6 mouse cellular contexts compared by ENCODE assay signal in the genomic region with DNA sequence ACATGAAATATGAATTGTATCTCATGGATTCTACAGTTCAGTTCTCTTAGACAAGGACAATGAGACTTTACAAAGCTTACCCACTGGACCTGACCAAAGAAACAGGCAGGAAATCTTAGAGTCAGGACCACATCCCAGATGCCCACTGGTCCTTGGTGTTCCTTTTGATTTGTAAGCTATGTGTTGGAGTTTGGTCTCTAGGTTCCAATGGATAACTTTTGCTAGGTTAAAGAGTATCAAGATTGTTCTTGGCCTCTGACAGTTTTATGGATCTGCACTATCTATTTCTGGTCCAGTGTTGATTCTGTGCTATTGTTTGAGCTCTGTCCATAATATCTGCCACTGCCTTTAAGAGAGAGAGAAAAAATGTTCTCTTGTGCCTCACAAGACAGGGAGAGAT.
"Had no signal": no experiment of that assay in that cellular context is flagged by ENCODE, and none has a peak within 500 bp of the region (broad histone marks: within the 10 kb centered on the region; RNA-seq: fewer than 3 reads in every experiment).

No protein-coding gene starts in this region.

- H3K27ac ChIP-seq: midbrain, embryonic 13.5 days; midbrain, embryonic 15.5 days; neural tube, embryonic 12.5 days had no signal

- H3K36me3 ChIP-seq: midbrain, embryonic 13.5 days; midbrain, embryonic 15.5 days; neural tube, embryonic 12.5 days had no signal

- H3K9ac ChIP-seq: lung, embryonic 14.5 days; midbrain, embryonic 13.5 days; midbrain, embryonic 15.5 days; neural tube, embryonic 12.5 days had no signal

- H3K4me2 ChIP-seq: lung, embryonic 14.5 days; midbrain, embryonic 11.5 days; midbrain, embryonic 13.5 days; midbrain, embryonic 15.5 days; neural tube, embryonic 12.5 days had no signal

- H3K4me3 ChIP-seq: megakaryocyte, embryonic 14.5 days; midbrain, embryonic 13.5 days; midbrain, embryonic 15.5 days; neural tube, embryonic 12.5 days had no signal

- H3K27me3 ChIP-seq: neural tube, embryonic 12.5 days had no signal

- H3K9me3 ChIP-seq: megakaryocyte, embryonic 14.5 days; midbrain, embryonic 13.5 days; midbrain, embryonic 15.5 days; neural tube, embryonic 12.5 days had no signal
